Mouse (Mus musculus): ENCODE measurements at regions not wholly inside any gene's neighbourhood (a gene's known extent, or its start where the extent isn't known, plus 50 kb on each side); places are given as distances from the start of the nearest gene placed in this dataset.

DNA sequence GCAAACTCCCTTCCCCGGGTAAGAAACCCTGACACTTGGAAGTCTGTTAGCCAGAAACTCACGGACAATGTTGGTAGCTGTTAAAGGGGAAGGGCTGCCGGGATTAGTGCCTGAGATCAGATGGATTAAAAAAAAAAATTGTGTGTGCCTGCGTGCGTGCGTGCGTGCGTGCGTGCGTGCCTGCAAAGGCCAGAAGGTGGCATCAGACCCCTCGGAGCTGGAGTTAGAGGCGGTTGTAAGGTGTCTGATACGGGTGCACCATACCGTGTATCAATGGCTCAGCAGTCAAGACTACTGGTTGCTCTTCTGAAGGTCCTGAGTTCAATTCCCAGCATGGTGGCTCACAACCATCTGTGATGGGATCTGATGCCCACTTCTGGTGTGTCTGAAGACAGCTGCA lies 59.0 kb upstream of the Ccdc167 start:
- no peak for DNase-seq (ENCODE audit: extremely low spot score, low spot score)

DNA sequence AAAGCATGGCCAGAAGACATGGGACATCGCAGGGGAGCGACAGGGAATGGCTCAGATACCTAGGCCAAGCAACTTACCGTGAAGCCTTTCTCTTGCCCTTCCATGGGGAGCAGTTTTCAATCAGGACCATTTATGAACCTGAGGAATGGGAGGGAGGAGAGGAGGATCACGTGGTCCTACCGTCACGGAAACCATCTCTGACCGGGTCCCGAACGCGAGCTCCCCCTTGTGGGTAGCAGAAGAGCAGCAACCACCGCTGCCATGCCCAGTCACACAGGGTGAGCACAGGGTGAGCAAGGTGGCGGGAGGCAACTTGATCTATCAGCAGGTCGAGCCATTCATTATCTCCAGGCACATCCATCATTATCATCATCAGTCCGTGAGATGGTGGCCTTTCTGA lies 56.5 kb upstream of the Ccdc167 start:
- DNase-seq (ENCODE audit: extremely low spot score, low spot score) = peak; percentile 57

DNA sequence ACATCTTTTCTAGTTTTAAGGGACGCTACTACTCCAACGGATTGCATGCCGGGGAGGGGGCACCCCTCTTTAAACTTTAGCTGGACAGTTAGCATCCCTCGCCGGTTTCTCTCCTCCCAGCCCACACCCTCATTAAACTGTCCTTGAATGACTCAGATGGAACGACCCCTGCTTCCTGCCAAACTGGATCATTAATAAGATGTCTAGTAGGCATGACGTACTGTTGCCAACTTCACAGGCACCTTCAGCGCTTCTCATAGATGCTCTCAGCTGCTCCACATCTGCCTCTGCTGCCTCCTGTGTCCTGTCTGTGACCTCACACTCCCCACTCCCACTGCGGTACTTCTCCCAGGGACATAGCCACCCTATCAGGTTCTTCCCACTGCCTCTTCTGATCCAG lies 54.1 kb upstream of the Ccdc167 start:
- DNase-seq (ENCODE audit: extremely low spot score, low spot score) = no peak

DNA sequence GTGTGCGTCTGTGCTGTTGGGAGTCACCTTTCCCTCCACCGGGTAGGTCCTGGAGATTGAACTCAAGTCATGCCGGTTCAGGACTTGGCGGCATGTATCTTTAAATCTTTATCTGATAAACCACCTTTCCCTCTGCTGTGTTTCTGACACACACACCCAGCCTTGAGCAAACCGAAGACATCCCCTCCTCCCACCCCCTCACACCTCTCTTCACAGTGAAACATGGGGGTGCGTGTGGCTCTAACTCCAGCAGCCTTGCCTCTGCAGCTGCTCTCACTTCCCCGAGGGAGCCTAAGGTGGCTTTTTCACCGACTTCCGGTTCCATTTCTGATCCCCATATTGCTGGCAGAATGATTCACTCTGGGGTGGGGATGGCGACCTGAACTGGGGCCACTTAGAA lies 52.8 kb upstream of the Ccdc167 start:
- DNase-seq (ENCODE audit: extremely low spot score, low spot score) = no peak

DNA sequence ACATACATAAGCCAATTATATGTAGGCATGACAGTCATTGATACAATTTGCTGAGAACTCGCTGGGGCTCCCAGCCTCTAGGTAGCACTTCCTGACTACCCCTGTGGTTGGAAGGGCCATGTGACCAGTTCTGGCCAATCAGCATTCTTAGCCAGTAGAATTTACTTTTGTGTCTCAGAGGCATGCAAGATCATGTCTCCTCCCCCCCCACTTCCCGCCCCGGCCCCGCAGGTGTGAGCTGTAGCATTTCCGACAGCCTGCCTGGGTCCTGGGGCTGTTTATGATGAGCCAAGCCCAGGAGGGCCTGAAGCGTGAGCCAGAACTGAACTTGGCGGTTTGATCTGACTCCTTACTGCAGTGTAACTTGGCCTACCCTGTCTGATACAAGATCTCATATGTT lies 52.3 kb upstream of the Ccdc167 start:
- DNase-seq (ENCODE audit: extremely low spot score, low spot score) = no peak

DNA sequence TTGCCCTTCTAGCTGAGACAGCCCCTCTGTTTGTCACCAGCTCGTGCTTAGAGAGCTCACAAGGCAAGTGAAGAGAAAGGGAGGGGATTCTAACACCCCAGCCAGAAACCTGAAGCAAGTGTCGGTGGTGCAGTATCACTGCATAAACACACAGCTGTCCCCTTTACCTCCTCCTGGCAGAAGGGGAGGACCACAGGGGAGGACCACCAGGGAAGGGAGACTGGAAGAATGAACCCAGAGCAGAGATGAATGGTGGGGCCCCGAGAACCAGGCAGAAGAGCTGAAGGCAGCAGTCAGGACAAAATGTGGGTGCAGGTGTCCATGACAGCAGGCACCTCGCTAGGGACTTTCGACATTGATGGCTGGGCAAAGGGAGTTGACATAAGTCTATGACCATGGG lies 51.8 kb upstream of the Ccdc167 start:
- no peak for DNase-seq (ENCODE audit: extremely low spot score, low spot score)
